Mouse (Mus musculus) left cerebral cortex, postnatal 10 days (tissue): ENCODE data around the gene Tmc6. TPM values are rescaled to one million over a fixed set of nuclear protein-coding genes. Genes with fewer than 3 reads are reported as not detected.

Source experiments
- DNase-seq, 2 experiments: peaks; one replicate each; pipeline ENCODE4 v3.0.0; 2021 to 2022; ENCODE audit warnings: low spot score in 2 of 2, mixed read lengths in 1 of 2; ENCODE audit errors: extremely low spot score in 1 of 2
- intact Hi-C: fragments of 180-260 bp; cut with DNase I; formaldehyde crosslinking; loops from one replicate; pipeline ENCODE4 v1.15.1; 2025
- total RNA-seq, 2 experiments: library from RNA; stranded (reverse); gene quantifications; 2 replicates each; pipeline ENCODE4 v1.2.3; 2021

The Tmc6 gene
- total RNA-seq, 2 experiments from 2014 or later, result 4.7 to 4.8 TPM

DNA sequence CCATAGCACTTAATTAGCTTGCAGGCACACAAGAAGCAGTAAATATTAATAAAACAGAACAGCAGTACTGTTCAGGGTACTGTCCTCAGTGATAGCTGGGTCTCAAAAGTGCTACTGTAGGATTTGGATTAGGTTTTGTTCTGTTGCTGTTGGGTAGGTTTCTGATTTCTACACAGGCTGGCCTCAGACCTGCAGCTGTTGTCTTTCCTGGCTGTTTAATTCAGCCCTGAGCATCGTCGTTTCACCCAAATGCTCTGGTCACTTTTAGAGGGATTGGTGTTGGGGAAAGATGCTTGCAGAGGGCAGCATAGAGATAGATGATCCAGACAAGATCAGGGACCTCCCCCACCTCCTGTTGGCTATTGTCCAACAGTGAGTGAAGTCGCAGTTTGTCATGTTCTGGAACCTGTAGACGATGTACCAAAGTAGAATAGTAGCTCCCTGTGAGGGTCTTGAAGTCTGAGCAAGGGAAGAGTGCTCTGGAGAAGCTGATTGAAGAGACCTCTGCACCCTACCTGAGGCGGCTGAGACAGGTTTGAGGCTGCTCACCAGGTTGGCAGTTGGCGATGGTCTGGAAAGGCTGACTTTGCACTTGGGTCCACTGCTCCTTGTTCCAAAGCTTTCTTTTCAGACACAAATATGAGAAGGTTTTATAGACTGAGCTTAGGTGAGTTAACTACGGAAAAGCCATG lies 52.1 kb downstream of the Tmc6 start:
- intact Hi-C loops, result no loop called here

DNA sequence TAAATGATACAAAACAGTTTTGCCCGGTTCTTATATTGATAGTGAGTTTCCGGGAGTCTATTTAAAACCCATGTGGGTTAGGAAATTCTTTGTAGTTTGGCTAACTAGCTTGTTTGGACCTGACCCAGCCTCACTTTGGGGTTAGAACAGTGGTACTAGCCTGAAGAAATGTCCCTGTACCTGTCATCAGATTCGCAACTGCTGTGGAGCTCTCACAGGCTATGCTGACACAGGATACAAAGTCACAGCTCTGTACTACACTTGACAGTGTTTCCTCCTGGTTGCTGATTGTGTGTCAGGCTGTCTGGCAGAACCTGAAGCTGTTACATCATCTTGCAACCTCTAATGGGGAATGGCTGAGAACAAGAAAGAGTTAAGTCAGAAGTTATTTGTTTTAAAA lies 52.7 kb downstream of the Tmc6 start:
- intact Hi-C loops, result no loop called here
- DNase-seq, result no peak

More for the DNA sequence above, 52.1 kb downstream of the Tmc6 start:
- no peak for DNase-seq

DNA sequence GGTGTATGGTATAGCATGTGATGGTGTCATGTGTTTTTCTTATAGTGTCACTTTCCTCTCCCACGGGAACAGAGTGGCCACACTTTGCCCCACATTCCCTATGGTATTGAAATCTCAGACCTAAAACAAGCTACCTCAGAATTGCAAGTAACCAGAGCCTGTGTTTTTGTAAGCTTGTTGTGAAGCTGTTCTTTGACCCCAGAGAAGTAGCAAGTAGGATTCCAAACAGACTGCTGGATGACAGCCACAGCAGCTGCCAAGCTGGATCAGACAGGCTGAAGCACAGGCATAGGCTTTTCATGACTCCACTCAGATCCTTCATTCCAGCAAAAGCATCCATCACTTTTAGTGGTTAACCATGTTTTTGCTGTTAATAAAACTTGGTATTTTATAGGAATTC lies 53.2 kb downstream of the Tmc6 start:
- intact Hi-C loops, result no loop called here
- DNase-seq, result peak in 1 of 2 experiments; percentile 59

DNA sequence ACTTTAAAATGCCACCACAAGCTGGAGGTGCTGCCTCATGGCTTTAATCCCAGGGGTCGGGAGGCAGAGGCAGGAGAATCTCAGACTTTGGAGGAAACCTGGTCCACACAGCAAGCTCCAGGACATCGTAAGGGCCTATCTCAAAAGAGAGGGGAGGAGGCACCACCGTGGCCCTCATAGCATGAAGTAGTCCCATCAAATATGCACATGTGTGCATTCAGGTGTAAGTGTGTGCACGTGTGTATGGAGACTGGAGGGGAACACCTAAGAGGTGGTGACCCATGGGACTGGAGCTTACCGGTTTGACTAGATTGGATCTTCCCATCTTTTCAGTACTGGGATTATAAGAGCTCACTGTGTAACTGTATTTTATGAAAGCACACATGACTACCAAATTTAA lies 53.8 kb downstream of the Tmc6 start:
- DNase-seq, result no peak
- intact Hi-C loops, result no loop called here

DNA sequence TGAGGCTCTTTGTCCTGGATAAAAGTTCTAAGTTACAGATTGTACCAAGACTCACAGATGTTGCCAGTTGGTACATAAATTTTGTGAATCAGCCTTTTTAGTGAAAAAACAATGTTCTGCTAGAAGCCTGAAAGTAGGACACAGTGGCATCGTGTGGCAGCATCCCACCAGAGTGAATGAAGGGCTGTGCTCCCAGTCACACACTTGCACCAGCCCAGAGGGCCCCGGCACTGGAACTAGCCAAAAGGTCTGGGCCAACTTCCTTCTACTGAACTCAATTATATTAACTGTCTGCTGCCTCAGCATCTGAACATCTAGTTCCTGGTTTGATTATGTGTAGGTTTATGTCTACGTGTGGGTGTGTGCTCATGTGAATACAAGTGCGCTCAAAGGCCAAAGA lies 55.0 kb downstream of the Tmc6 start:
- DNase-seq, result no peak
- intact Hi-C loops, result no loop called here

DNA sequence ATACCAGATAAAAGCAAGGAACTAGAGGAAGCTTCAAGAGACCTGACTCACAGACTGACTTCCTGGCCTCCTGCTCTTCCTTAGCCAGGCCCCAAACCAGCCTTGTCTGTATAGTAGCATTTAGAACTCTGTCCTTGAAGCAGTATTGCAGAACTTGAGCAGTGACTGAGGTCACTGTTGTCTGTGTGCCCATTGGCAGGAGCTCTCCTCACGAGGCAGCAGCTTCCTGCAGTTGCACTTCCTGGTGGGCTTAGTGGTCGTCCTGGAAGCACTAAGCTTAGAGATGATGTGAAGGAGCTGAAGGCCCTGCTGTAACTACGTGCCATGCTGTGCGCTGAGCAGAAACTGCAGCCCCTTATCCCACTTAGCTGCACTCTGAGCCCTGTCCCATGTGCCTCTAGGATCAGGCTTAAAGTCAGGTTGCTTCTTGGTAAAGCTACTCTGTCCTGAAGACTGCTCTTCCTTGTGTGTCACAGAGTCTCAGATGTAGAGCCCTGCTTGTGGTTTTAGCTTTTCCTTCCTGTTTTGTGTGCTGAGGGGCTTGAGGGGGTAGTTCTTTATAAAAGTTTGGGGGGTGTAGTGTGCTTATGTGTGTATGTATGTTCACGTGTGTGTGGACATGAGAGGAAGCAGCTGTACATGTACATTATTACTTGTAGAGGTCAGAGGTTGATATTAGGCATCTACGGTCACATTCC lies 57.2 kb downstream of the Tmc6 start:
- intact Hi-C loops, result no loop called here

DNA sequence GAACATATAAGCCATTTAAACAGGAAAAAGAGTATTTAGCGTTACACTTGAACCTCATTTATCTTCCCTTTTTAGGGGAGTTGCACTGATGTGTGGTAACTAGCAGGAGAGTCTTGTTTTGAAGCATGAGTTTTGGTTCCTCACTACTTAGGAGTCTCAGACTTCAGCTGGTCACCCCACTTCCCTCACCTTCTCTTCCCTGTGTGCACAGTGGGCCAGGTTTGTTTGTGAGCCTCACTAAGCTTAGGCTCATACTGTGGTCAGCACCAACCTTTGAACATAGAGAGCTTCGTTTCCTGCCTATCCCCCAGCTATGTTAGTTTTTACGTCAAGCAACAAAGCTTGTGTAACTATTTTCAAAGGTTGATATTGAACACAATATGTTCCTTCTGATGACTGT lies 63.2 kb downstream of the Tmc6 start:
- no peak for DNase-seq
- intact Hi-C loops, result no loop called here

More for the DNA sequence above, 57.2 kb downstream of the Tmc6 start:
- no peak for DNase-seq

Other genes with a start within 250 kb of the Tmc6 start
- gene Tnrc6c, start 127.9 kb downstream of the Tmc6 start, total RNA-seq, result 10 to 100 TPM; 63.5 to 71.0 TPM
- 1 to 10 TPM in 1 of 2 experiments, under 1 TPM in 1; 0.79 to 1.5 TPM for gene Tmc8, start 122 bp downstream of the Tmc6 start, total RNA-seq
- not detected for gene 6030468B19Rik, start 15.5 kb upstream of the Tmc6 start, total RNA-seq
- 1 to 10 TPM; 3.1 to 4.3 TPM for gene Gm20708, start 27.5 kb upstream of the Tmc6 start, total RNA-seq
- 10 to 100 TPM in 1 of 2 experiments, 1 to 10 TPM in 1; 7.5 to 10.9 TPM for gene Syngr2, start 27.5 kb upstream of the Tmc6 start, total RNA-seq
- gene Afmid, start 43.7 kb upstream of the Tmc6 start, total RNA-seq, result 10 to 100 TPM in 1 of 2 experiments, 1 to 10 TPM in 1; 8.7 to 10.1 TPM
- 1 to 10 TPM; 2.6 to 4.4 TPM for gene Tk1, start 43.9 kb upstream of the Tmc6 start, total RNA-seq
- gene Birc5, start 67.1 kb upstream of the Tmc6 start, total RNA-seq, result 1 to 10 TPM; 3.7 to 4.6 TPM
- under 1 TPM in 1 of 2 experiments, not detected in 1; 0.36 TPM for gene Tmem235, start 78.6 kb upstream of the Tmc6 start, total RNA-seq
- 1 to 10 TPM; 3.1 to 4.0 TPM for gene Tha1, start 91.3 kb upstream of the Tmc6 start, total RNA-seq
- gene Socs3, start 187.8 kb upstream of the Tmc6 start, total RNA-seq, result 1 to 10 TPM; 2.3 to 2.6 TPM
- gene Pgs1, start 204.1 kb upstream of the Tmc6 start, total RNA-seq, result 10 to 100 TPM; 58.6 to 62.3 TPM